Mouse (Mus musculus) granulocyte monocyte progenitor cell, adult 5-6 weeks (primary cell): Measurements from ENCODE around the gene Dixdc1. TPM values are rescaled to one million over a fixed set of nuclear protein-coding genes. Genes with fewer than 3 reads are reported as not detected.
"Not testable (repeated sequence)": the region's sequence is repeated elsewhere in the genome, so short reads cannot be mapped to it uniquely, and the experiment has no call there.

ENCODE experiments used
- ATAC-seq: replicated peaks from 2 replicates; pipeline ENCODE4 v1.8.0; 2016; ENCODE audit warnings: mild to moderate bottlenecking, moderate TSS enrichment, inconsistent platforms; ENCODE audit not compliant: poor library complexity, severe bottlenecking
- total RNA-seq, 2 experiments: library from RNA; stranded (forward) in 1 of 2; stranded (reverse) in 1 of 2; fragments of 200-712, 200-1000 nt in 1 of 2; fragments of >200 nt in 1 of 2; fragmentation: Nextera tagmentation in 1 of 2; gene quantifications; 2 replicates each; pipeline ENCODE4 v1.2.3; 2014 to 2017

The Dixdc1 gene
- total RNA-seq, 2 experiments from 2014 or later: 0.10 to 0.82 TPM

- ATAC-seq: peak; percentile 34
These were observed 78.9 kb downstream of the Dixdc1 start for GRCm38 (mm10) chr9:50660431-50660830.

GRCm38 (mm10) chr9:50659392-50660217 is 79.7 kb downstream of the Dixdc1 start, which contains the start of gene Dlat:
Dlat (minus strand) TSS chr9:50659780.
- peak; percentile 83 for ATAC-seq

GRCm38 (mm10) chr9:50658941-50659388 is 80.4 kb downstream of the Dixdc1 start:
- no peak for ATAC-seq

DNA sequence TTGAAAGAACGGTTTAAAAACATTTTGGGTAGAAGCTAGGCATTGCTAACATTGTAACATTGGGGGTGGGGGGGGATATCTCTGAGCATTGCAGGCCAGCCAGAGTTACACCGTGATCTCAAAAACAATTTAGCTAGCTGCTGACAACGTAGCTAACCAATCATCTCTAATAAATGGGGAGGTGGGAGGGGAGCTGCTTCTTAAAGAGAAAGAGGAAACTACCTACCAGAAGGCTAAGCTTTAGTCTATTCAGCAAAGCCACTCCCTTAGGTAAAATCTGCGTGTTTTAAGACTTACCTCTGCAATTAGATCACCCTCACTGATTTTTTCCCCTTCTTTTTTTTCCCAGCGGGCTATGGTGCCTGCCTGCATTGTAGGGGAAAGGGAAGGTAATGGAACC is 80.9 kb downstream of the Dixdc1 start:
- 0 out of 2 replicates have a peak, but pooled peaks have one; percentile 18 for ATAC-seq

- ATAC-seq: no peak
These were observed 88.8 kb downstream of the Dixdc1 start for GRCm38 (mm10) chr9:50650503-50650902.

DNA sequence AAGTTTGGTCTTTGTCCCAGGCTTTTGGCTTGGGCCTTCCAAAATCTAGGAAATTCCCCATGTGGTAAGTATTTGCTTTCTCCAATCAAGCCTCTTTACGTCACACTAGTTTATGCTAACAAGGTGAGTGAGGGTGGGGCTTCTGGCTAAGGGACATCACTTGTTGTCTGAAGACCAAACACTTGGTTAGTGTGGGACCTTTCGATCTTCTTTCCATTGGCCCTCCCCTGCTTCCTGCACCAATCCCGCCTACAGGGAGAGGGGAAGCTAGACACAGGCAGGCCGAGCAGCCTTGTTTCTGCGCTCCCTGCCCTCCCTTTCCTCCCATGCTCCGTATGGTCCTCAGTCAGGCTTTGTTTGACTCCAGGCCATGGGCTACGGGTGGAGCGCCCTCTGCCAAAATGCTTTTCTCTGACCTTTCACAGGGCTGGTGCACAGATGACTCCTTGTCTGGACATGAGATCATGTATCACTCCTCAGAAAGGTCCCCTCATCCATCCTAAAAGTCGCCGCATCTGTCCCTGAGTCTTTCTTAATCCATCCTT is 92.4 kb downstream of the Dixdc1 start:
- no peak for ATAC-seq

GRCm38 (mm10) chr9:50634270-50634669 is 105.0 kb downstream of the Dixdc1 start:
- no peak for ATAC-seq

GRCm38 (mm10) chr9:50633059-50633458 is 106.3 kb downstream of the Dixdc1 start:
- ATAC-seq: peak; percentile 53

DNA sequence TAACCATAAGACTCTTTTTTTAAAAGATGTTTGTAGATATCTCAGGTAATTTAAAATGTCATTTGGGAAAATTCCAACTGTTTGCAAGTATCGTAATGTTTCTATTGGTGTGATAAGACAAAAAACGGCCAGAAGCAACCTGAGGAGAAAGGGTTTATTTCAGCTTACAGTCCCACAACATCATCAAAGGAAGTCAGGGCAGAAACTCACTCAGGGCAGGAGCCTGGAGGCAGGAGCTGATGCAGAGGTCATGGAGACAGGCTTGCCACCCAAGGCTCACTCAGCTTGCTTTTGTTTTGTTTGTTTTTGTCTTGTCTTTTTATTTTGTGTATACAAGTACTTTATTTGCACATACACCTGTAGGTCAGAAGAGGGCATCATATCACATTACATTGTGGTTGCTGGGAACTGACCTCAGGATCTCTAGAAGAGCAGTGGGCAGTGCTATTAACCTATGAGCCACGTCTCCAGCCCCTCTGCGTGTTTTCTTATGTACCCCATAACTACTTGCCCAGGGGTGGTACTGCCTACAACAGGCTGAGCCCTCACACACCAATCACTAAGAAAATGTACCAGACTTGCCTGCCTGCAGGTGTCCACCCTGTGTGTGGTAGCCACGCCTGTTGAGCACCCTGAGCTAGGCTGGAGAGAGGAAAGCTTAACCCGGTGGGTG is 107.2 kb downstream of the Dixdc1 start:
- no peak for ATAC-seq

DNA sequence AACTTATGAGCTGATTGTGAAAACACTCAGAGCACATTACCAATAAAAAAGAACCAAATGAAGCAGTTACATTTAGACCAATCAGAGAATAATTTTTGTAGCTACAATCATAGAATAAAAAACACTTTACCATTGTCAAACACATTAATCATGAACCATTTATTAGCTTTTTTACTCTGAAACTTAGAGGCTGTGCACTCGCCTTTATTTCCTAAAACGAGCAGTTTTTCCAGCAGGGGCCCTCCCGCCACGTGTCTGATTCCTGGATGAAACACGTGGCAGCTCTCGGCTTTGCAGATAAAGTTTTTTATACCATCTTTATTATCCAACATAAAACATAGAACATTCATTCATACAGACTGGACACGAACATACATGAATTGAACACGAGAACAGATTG is 108.4 kb downstream of the Dixdc1 start:
- ATAC-seq: not testable (repeated sequence)

GRCm38 (mm10) chr9:50617794-50618330 is 121.5 kb downstream of the Dixdc1 start:
- ATAC-seq: no peak

DNA sequence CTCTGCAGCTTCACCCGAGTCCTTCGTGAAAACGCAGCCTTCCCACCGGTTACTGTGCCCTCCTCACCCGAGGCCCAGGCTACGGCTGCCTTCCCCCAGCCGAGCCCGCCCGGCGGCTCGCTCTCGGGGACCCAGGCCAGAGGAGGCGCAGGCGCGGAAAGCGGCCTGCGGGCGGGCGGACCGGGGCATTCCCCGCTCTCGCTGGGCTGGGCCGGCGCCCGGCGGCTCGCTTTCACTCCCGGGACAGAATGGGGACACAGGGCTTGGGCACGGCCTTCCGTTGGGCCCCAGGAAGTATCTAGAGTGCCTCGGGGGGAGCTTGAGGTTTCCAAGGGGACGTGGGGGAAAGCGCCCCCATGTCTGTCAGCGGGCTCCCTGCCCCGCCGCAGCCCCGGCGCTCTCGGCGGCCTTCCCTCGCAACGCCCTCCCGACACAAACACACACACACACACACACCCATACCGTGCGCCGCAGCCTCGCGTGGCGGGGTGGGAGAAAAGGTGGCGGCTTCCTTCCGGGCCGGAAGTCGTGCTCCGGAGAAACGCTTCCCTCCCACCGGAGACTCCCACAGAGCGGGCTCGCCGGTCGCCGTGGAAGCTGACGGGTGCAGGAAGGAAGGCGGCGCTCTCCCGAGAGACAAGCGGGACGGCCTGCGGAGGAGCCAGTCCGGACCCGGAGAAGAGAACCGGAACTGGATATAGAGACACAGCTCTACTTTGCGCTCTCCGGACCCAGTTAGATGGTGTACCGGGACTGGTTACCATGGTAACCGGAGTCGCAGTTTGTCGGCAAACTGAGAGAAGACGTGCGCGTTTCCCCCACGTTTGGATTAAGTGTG is 122.3 kb downstream of the Dixdc1 start, which contains the start of the genes Pih1d2 and Nkapd1:
Pih1d2 (plus strand) TSS at position 556 of the 838 bp plus-strand sequence.
Nkapd1 (minus strand) TSS at position 699 of the 838 bp plus-strand sequence.
- ATAC-seq: peak; percentile 93

- ATAC-seq: no peak
These were observed 123.2 kb downstream of the Dixdc1 start for GRCm38 (mm10) chr9:50616161-50616560.

Other genes with a start within 250 kb of the Dixdc1 start
- gene Plet1, start 245.0 kb downstream of the Dixdc1 start, total RNA-seq (2014; fragmentation: Nextera tagmentation): 5.2 TPM in 1 of 2 replicates, not detected in the other
- not detected in 2 replicates for gene Plet1, start 245.0 kb downstream of the Dixdc1 start, total RNA-seq (2017)
- 107 and 145 TPM in 2 replicates for gene Pts, start 210.8 kb downstream of the Dixdc1 start, total RNA-seq (2014; fragmentation: Nextera tagmentation)
- gene Pts, start 210.8 kb downstream of the Dixdc1 start, total RNA-seq (2017): 77.5 and 108 TPM in 2 replicates
- 1.0 and 4.5 TPM in 2 replicates for gene Il18, start 184.7 kb downstream of the Dixdc1 start, total RNA-seq (2014; fragmentation: Nextera tagmentation)
- gene Il18, start 184.7 kb downstream of the Dixdc1 start, total RNA-seq (2017): 2.6 and 4.2 TPM in 2 replicates
- not detected in 2 replicates for gene Bco2, start 184.3 kb downstream of the Dixdc1 start, total RNA-seq (2014; fragmentation: Nextera tagmentation)
- 0.62 and 1.0 TPM in 2 replicates for gene Bco2, start 184.3 kb downstream of the Dixdc1 start, total RNA-seq (2017)
- gene Tex12, start 178.2 kb downstream of the Dixdc1 start, total RNA-seq (2014; fragmentation: Nextera tagmentation): not detected in 2 replicates
- not detected in 2 replicates for gene Tex12, start 178.2 kb downstream of the Dixdc1 start, total RNA-seq (2017)
- gene Sdhd, start 135.7 kb downstream of the Dixdc1 start, total RNA-seq (2014; fragmentation: Nextera tagmentation): 172 and 230 TPM in 2 replicates
- gene Sdhd, start 135.7 kb downstream of the Dixdc1 start, total RNA-seq (2017): 178 and 221 TPM in 2 replicates
- gene Timm8b, start 135.6 kb downstream of the Dixdc1 start, total RNA-seq (2014; fragmentation: Nextera tagmentation): 134 and 159 TPM in 2 replicates
- gene Timm8b, start 135.6 kb downstream of the Dixdc1 start, total RNA-seq (2017): 238 and 258 TPM in 2 replicates
- 0.41 and 1.5 TPM in 2 replicates for gene Pih1d2, start 122.2 kb downstream of the Dixdc1 start, total RNA-seq (2014; fragmentation: Nextera tagmentation)
- 0.41 and 7.5 TPM in 2 replicates for gene Pih1d2, start 122.2 kb downstream of the Dixdc1 start, total RNA-seq (2017)
- gene Nkapd1, start 122.1 kb downstream of the Dixdc1 start, total RNA-seq (2014; fragmentation: Nextera tagmentation): 26.3 and 29.6 TPM in 2 replicates
- gene Nkapd1, start 122.1 kb downstream of the Dixdc1 start, total RNA-seq (2017): 36.4 and 43.9 TPM in 2 replicates
- gene Dlat, start 79.7 kb downstream of the Dixdc1 start, total RNA-seq (2014; fragmentation: Nextera tagmentation): 33.9 and 61.3 TPM in 2 replicates
- gene Dlat, start 79.7 kb downstream of the Dixdc1 start, total RNA-seq (2017): 30.4 and 48.5 TPM in 2 replicates
- not detected in 2 replicates for gene 2310030G06Rik, start 7.0 kb upstream of the Dixdc1 start, total RNA-seq (2014; fragmentation: Nextera tagmentation)
- not detected in 2 replicates for gene 2310030G06Rik, start 7.0 kb upstream of the Dixdc1 start, total RNA-seq (2017)
- gene Cryab, start 11.8 kb upstream of the Dixdc1 start, total RNA-seq (2014; fragmentation: Nextera tagmentation): 1.6 TPM in 1 of 2 replicates, not detected in the other
- 2.5 TPM in 1 of 2 replicates, not detected in the other for gene Cryab, start 11.8 kb upstream of the Dixdc1 start, total RNA-seq (2017)
- gene Hspb2, start 12.8 kb upstream of the Dixdc1 start, total RNA-seq (2014; fragmentation: Nextera tagmentation): not detected in 2 replicates
- gene Hspb2, start 12.8 kb upstream of the Dixdc1 start, total RNA-seq (2017): not detected in 2 replicates
- gene Fdxacb1, start 28.7 kb upstream of the Dixdc1 start, total RNA-seq (2014; fragmentation: Nextera tagmentation): 9.8 and 14.9 TPM in 2 replicates
- gene Fdxacb1, start 28.7 kb upstream of the Dixdc1 start, total RNA-seq (2017): 6.3 and 7.1 TPM in 2 replicates
- gene Alg9, start 35.5 kb upstream of the Dixdc1 start, total RNA-seq (2014; fragmentation: Nextera tagmentation): 25.1 and 30.7 TPM in 2 replicates
- gene Alg9, start 35.5 kb upstream of the Dixdc1 start, total RNA-seq (2017): 22.7 TPM in 2 replicates
- 19.9 and 22.7 TPM in 2 replicates for gene 1110032A03Rik, start 36.0 kb upstream of the Dixdc1 start, total RNA-seq (2014; fragmentation: Nextera tagmentation)
- 11.2 and 16.3 TPM in 2 replicates for gene 1110032A03Rik, start 36.0 kb upstream of the Dixdc1 start, total RNA-seq (2017)
- gene Ppp2r1b, start 105.8 kb upstream of the Dixdc1 start, total RNA-seq (2014; fragmentation: Nextera tagmentation): 32.3 and 37.3 TPM in 2 replicates
- 42.6 and 42.8 TPM in 2 replicates for gene Ppp2r1b, start 105.8 kb upstream of the Dixdc1 start, total RNA-seq (2017)